Mouse (Mus musculus) cerebellum, adult 2 months (tissue): ENCODE results near the gene Ezh1.

Experiments
- CTCF ChIP-seq: fragments of 200-500 bp; IDR thresholded peaks from 2 replicates; pipeline ENCODE4 v1.5.1; 2011; ENCODE audit warnings: low read depth, mild to moderate bottlenecking, control low read depth, low read length, moderate library complexity, borderline replicate concordance; ENCODE audit not compliant: insufficient read depth
- POLR2A ChIP-seq: fragments of 200-500 bp; IDR thresholded peaks from 2 replicates; pipeline ENCODE4 v1.6.1; 2011; ENCODE audit warnings: low read length, control low read depth, borderline replicate concordance; ENCODE audit not compliant: insufficient read depth

DNA sequence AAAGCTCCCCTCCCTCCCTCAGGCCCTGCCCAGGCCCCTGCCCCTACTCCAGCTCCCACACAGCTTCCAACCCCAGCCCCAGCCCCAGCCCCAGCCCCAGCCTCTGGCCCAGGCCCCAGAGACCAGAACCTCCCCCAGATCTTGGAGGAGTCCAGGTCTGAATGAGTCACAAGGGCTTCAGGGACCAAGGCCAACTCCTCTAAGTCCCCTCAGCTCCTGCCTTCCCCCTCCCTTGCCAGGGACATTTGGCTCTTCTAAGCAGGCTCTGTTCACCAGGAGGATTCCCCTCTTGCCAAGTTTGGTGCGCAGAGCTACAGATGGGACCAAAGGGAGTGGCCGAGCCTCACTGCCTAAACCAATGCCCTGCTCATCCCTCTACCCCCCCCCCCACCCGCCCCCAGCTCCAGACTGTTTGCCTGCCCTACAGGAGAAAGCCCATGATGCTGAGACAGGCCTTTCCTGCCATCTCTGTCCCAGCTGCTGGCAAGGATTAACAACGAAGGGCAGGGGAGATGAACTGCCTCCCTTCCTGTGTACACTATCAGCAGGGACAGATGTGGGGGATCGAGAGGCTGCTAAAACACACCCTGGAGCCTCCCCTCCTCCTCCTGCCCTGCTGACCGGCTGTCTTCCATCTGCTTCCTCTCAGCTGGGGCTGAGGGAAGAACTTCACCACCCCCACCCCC is 36.6 kb downstream of the Ezh1 start:
- peak; percentile 12; the same call in 1 of the 2 replicates for TF ChIP-seq POLR2A
- TF ChIP-seq CTCF: no peak
